Mouse (Mus musculus) ovary, postnatal 10 days (tissue): ENCODE data around the gene Gusb.

Experiments
- DNase-seq: peaks from one replicate; pipeline ENCODE4 v3.0.0; 2022; ENCODE audit warnings: low spot score

Gusb gene

GRCm38 (mm10) chr5:129974866-129975311 is 28.0 kb downstream of the Gusb start:
- no peak for DNase-seq

- DNase-seq, result no peak
Measured at GRCm38 (mm10) chr5:129974354-129974753, 28.5 kb downstream of the Gusb start.

DNA sequence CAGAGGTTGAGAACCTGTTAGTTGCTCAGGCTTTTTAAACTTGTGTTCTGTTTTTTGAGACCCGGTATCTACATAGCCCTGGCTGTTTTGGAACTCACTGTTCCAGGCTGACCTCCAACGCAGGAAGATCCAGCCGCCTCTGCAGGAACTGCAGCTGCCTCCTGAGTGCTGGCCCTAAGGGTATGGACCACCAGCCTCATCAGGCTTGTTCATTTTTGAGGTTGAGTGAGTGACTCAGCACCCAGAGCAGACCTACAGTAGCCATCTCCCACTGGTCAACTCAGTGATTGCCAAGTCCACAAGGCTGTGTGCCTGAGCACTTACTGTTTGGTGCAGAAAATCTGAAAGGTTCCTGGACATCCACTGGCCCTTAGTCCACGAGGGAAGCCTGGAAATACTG is 31.4 kb downstream of the Gusb start:
- no peak for DNase-seq

DNA sequence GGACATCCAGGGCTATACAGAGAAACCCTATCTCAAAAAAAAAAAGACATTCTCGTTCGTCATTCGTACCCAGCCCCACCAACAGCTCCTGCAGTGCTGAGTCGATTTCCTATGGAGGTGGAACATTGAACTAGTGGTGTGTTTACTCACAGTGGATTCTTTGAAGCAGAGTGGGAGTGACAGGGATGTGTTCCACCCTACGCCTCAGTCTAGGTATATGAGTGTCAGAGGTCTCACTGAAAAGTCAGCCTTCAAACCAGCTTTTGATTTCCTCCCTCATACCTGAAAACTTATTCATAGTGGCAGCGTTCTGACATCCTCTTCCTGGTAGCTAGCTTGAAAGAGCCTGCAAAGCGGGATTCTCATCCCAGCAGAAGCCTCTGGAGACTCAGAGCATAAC is 34.4 kb downstream of the Gusb start:
- no peak for DNase-seq

- no peak for DNase-seq
Measured at GRCm38 (mm10) chr5:129966448-129966847, 36.4 kb downstream of the Gusb start.

DNA sequence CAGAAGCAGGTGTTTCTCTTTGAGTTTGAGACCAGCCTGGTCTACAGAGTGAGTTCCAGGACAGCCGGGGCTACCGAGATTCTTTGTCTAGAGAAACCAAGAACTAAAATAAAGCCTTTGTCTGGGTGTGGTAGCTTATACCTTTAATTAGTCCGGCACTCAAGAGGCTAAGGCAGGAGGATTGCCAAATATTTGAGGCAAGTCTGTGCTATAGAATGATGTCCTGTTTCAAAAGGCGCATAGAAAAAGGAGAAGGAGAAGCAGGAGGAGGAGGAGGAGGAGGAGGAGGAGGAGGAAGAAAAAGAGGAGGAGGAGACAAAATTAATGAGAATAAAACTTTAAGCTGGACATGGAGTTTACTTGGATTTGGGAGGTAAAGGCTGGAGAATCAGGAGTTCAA is 39.6 kb downstream of the Gusb start:
- no peak for DNase-seq

DNA sequence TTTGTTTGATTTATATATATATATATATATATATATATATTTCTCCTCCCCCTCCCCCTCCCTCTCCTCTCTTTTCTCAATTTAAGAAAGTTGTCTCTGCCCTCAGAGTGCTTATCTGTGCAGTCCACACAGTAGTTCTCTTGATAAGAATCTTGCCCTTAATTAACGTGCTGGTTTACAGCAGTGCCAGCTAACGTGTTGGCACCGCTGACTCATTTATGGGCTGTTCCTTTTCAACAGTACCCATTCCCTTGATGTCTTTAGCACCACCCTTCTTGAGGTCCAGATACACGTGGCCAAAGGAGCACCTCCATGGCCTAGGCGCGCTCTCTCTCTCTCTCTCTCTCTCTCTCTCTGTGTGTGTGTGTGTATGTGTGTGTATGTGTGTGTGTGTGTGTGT is 47.1 kb downstream of the Gusb start:
- DNase-seq, result no peak

DNA sequence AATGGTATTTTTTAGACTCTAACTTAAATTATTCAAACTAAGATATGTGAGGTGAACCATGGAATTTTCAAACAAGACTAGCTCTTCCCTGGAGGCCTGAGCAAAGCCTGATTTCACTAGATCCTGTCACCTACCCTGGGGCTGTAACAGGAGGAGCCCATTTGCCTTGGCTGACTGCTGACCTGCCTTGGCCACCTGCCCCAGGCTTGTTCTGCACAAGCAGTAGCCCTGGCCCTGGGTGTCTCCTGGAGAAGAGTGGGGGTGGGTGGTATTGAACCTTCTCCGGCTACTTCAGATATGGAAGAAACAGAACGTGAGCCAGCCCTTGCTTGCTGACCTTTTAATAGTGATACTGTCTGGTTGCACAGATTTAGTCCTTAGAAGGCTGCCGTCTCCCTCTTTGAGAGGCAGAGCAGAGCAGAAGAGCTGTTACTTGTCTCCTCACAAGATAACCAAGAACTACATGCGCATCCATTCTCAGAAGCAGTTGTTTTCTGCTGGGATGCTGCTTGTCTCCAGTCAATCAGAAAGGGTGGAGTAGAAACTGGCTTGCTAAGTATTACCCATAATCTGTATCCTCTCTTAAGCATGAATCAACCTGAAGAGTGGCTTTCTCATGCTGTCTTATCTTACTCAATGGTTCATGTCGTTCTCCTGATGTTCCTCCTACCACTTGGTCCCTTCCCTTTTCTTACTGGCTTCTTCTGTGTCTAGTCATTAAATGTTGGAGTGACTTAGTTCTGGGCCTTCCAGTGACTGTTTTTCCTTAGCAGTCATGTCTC is 48.2 kb downstream of the Gusb start:
- DNase-seq, result no peak

DNA sequence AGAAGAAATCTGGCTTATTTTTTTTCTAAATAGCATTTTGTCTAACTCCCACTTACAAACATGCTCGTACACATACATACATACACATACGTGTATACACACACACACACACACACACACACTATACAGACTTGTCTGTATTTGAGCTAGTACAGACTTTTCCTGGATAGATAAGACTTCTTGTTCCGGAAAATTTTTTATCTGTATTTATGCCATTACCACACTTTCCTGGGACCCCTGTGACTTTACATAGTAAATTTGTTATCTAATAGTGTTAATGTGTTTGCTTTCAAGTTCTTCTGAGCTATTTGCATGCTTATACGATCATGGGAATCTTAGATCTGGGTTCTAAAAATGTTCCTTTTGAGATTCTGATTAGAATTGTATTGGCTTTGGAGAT is 50.7 kb downstream of the Gusb start:
- DNase-seq, result no peak

GRCm38 (mm10) chr5:129947528-129948033 is 55.3 kb downstream of the Gusb start:
- no peak for DNase-seq

- DNase-seq, result no peak
Measured at GRCm38 (mm10) chr5:129943402-129943801, 59.4 kb downstream of the Gusb start.

GRCm38 (mm10) chr5:129942073-129942939 is 60.5 kb downstream of the Gusb start:
- peak; percentile 7 for DNase-seq

DNA sequence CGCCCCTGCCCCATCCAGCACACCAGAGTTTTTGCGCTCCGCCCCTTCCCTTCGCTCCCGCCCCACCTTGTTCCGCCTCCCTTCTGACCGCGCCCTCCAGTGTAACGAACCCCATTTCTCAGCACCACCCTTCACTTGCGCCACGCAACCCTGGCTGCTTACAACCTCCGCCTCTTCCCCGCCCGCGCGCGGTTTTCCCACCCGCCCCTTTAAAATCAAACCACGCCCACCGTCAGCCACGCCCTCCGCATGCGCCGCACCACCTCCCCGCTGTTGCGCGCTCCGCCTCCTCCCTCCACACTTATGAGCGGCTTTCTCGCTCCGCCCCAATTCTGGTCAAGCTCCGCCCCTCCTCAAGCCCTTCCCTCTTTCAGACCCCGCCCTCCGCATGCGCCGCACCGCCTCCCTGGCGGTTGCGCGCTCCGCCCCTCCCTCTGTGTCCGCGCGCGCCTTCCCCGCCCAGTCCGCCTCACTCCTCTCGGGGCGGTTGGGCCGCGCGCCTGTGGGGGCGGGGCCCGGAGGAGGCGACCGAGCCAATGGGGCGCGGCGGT is 61.3 kb downstream of the Gusb start, which contains the start of gene Vkorc1l1:
Gene Vkorc1l1 (plus strand): TSS at position 476 of the 551 bp plus-strand sequence.
- DNase-seq, result peak; percentile 93

- no peak for DNase-seq
Measured at GRCm38 (mm10) chr5:129940736-129941494, 61.9 kb downstream of the Gusb start.

DNA sequence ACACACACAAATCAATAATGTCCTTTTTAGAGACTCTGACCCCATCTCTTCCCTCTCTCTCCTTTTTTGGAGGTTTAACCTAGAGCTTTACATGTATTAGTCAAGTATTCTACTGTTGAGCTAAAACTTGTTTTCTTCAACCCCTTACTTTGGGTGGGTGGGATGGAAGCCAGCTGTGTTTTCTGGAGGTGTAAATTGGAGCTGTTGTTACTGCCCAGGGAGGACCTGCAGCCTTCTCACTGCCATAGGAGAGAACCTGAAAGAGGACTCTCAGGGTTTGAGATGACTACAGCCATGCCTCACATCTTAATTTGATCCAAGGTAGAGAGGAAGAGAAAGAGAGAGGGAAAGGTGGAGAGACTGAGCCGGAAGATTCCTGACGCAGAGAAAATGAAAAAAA is 62.6 kb downstream of the Gusb start:
- DNase-seq, result no peak
